Mouse (Mus musculus) heart, postnatal 0 days (tissue): ENCODE measurements around the gene Tm4sf20.

Experiments used
- CTCF ChIP-seq: IDR thresholded peaks from 2 replicates; pipeline ENCODE4 v1.5.1; 2016; ENCODE audit warnings: antibody characterized with exemption, control low read depth, low read depth
- EP300 ChIP-seq: IDR thresholded peaks from 2 replicates; pipeline ENCODE4 v1.6.1; 2016; ENCODE audit warnings: antibody characterized with exemption, low read depth

DNA sequence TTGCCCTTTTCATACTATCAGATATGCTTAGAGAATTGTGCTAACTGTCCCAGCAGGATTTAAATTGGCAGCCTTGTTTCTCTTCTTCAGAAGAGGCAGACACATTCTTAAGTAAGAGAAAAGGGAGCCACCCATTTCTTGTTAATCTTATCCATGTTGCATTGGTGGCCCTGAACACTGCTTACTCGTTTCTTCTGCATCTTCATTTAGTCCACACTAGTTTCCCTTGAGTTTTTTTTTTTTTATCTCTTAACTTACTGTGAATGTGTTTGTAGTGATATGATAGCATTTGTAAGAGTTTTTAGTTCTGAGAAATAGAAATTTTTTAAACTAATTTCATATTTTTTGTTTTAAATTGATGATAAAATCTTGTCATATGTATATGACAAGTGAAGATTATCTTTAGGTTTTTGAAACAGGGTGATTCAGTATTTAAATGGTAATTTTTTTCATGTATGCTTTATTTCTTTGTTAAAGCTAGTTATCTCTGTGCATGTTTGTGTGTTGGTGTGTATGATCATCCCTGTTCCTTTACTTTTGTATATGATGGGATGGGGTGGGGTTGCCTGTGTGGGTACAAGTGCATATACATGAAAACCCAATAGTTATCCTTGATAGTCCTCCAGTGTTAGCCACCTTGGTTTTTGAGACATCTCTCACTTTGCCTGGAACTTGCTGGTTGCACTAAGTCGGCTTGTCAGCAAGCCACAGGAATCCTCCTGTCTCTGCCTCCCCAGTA, 20.4 kb downstream of the Tm4sf20 start:
- TF ChIP-seq CTCF (no peak), EP300 (no peak)
